Mouse (Mus musculus): ENCODE measurements around the gene Plekha7.

DNA sequence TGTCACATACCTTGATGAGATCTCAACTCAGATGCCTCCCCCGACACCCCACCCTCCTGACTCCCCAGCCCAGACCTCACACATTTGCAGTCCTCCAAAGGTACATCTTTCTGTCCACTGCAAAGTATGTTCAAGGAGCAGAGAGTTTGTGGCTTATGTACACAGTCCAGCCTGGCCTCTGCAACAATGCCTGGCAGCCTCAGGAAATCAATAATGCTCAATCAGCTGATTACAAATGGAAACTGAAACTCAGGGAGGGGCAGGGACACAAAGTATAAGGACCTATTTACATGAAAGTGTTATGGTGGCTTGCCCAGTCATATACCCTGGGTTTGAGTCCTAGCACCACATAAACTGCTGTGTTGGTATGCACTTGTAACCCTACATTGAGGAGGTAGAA, 23.0 kb downstream of the Plekha7 start:
- no peak for TF ChIP-seq CTCF (IDR thresholded peaks at IDR 0.05; ENCODE audit: borderline replicate concordance, insufficient read depth, low read depth, low read length)
- TF ChIP-seq POLR2A (IDR thresholded peaks at IDR 0.05; ENCODE audit: borderline replicate concordance, insufficient read depth, low read length) = no peak
